Mouse (Mus musculus) cerebral cortex, adult 2 months (tissue): ENCODE results near the gene Praf2.

Experiments
- WGBS: fragments of 180-500 bp; shearing (Covaris S2); methylation state at CpG from one replicate; pipeline ENCODE4 v1.1.7; 2018; 5-methylcytosine and 5-hydroxymethylcytosine counted together

Gene Praf2

GRCm38 (mm10) chrX:7778450-7779244, 50.4 kb downstream of the Praf2 start:
- WGBS, result 79% methylated on average over 7 of the region's 7 CpGs

DNA sequence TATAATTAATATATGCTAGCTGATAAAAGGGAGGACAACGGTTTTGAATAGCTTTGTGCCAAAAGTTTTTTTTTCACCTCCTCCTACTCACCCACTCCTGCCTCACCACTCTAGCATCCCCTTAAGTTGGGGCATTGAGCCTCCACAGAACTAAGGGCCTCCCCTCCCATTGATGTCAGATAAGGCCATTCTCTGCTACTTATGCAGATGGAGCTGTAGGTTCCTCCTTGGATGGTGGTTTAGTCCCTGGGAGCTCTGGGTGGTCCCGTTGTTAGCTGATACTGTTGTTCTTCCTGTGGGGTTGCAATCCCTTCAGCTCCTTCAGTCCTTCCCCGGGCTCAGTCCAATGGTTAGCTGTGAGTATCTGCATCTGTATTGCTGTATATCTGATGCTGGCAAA, 51.1 kb downstream of the Praf2 start:
- 28% methylated on average over 3 of the region's 3 CpGs for WGBS
